Comparison of ENCODE assay signal across 9 mouse cellular contexts in genomic region chr17:35048149-35048931, GRCm38 (mm10). TPM values are rescaled to one million over a fixed set of nuclear protein-coding genes. Genes with fewer than 3 reads are reported as not detected.
A peak's percentile ranks its signal among the peaks of the same experiment; 100 is the strongest.
DNase-seq lines count a peak whose midpoint lies in the region; ATAC-seq and TF ChIP-seq lines count a peak whose summit lies in the region.
"Had no signal": no experiment of that assay in that cellular context is flagged by ENCODE, and none has a peak within 500 bp of the region (broad histone marks: within the 10 kb centered on the region; RNA-seq: fewer than 3 reads in every experiment).

No protein-coding gene starts in this region.

- no peak for TF ChIP-seq POLR2A in CH12.LX (IDR thresholded peaks at IDR 0.05; ENCODE audit: low read depth, low read length)

- H3K4me2 ChIP-seq in forebrain, embryonic 11.5 days (ENCODE audit: low read depth, low read length, severe bottlenecking): 0 out of 2 replicates have a peak overlapping the region, but pooled peaks have one; percentile 18
- no peak overlapping the region for H3K4me2 ChIP-seq in forebrain, embryonic 14.5 days (ENCODE audit: low read length)
- H3K4me2 ChIP-seq in CH12.LX (ENCODE audit: insufficient read depth, low read depth, poor library complexity, severe bottlenecking): peak overlapping the region; percentile 97
- peak overlapping the region; percentile 76 for H3K4me2 ChIP-seq in heart, embryonic 15.5 days
- H3K4me2 ChIP-seq in limb, embryonic 13.5 days (replicated peaks): no peak overlapping the region; the same call in none of the 2 replicates
- peak overlapping the region; percentile 28 for H3K4me2 ChIP-seq in stomach, embryonic 14.5 days (replicated peaks; ENCODE audit: low read depth, low read length)

- no peak for ATAC-seq in forebrain, embryonic 11.5 days (replicated peaks; ENCODE audit: low FRiP score)
- no peak for ATAC-seq in forebrain, embryonic 14.5 days
- ATAC-seq in heart, embryonic 15.5 days (replicated peaks; ENCODE audit: insufficient number of reproducible peaks, insufficient read depth, low FRiP score, low read depth): no peak
- ATAC-seq in limb, embryonic 13.5 days (ENCODE audit: low FRiP score, low read depth): no peak
- ATAC-seq in stomach, embryonic 14.5 days (ENCODE audit: insufficient number of reproducible peaks, insufficient read depth, low FRiP score, low read depth): no peak

- H3K79me2 ChIP-seq in CH12.LX (replicated peaks; ENCODE audit: control insufficient read depth, extremely low read depth, insufficient read depth, poor library complexity, severe bottlenecking): peaks cover 20% of the 10 kb centered on the region

- TF ChIP-seq RAD21 in CH12.LX (IDR thresholded peaks at IDR 0.05; ENCODE audit: low read depth, low read length): no peak

- H3K9me3 ChIP-seq in forebrain, embryonic 11.5 days (ENCODE audit: control insufficient read depth, low read length): no peaks in the 10 kb centered on the region
- H3K9me3 ChIP-seq in forebrain, embryonic 14.5 days (replicated peaks; ENCODE audit: control insufficient read depth, low read length): no peaks in the 10 kb centered on the region
- no peaks in the 10 kb centered on the region for H3K9me3 ChIP-seq in CH12.LX (replicated peaks; ENCODE audit: low read length)
- H3K9me3 ChIP-seq in heart, embryonic 15.5 days (replicated peaks): no peaks in the 10 kb centered on the region
- no peaks in the 10 kb centered on the region for H3K9me3 ChIP-seq in limb, embryonic 13.5 days
- no peaks in the 10 kb centered on the region for H3K9me3 ChIP-seq in stomach, embryonic 14.5 days (ENCODE audit: control insufficient read depth, low read depth, low read length)

- WGBS in forebrain, embryonic 11.5 days: 46% methylated on average over 11 of the region's 11 CpGs
- WGBS in forebrain, embryonic 14.5 days: 59% methylated on average over 11 of the region's 11 CpGs
- 21% methylated on average over 11 of the region's 11 CpGs for WGBS in heart, embryonic 15.5 days
- WGBS in limb, embryonic 13.5 days: 33% methylated on average over 11 of the region's 11 CpGs
- WGBS in stomach, embryonic 14.5 days: 27% methylated on average over 11 of the region's 11 CpGs

- H3K4me1 ChIP-seq in forebrain, embryonic 11.5 days (replicated peaks; ENCODE audit: control insufficient read depth, insufficient read depth, low read length): peaks cover 32% of the 10 kb centered on the region
- peaks cover 24% of the 10 kb centered on the region for H3K4me1 ChIP-seq in forebrain, embryonic 14.5 days (ENCODE audit: control insufficient read depth, insufficient read depth, low read length)
- H3K4me1 ChIP-seq in CH12.LX (ENCODE audit: control insufficient read depth in 1 of 2, insufficient read depth in 2 of 2): peaks cover 6 to 50% of the 10 kb centered on the region in 2 experiments
- peaks cover 60% of the 10 kb centered on the region for H3K4me1 ChIP-seq in heart, embryonic 15.5 days (replicated peaks)
- peaks cover 56% of the 10 kb centered on the region for H3K4me1 ChIP-seq in limb, embryonic 13.5 days
- peaks cover 46% of the 10 kb centered on the region for H3K4me1 ChIP-seq in stomach, embryonic 14.5 days (ENCODE audit: control insufficient read depth, insufficient read depth, low read length)

- in situ Hi-C loops in CH12.LX (cut with MboI; ENCODE audit: low pct_ligation_motif_present, low pct_unique_long_range_greater_than_20kb, low sequenced_read_pairs): no loop called here

- no peak overlapping the region for H3K27ac ChIP-seq in forebrain, embryonic 11.5 days (ENCODE audit: low read depth, low read length)
- H3K27ac ChIP-seq in forebrain, embryonic 14.5 days (ENCODE audit: low read depth, low read length): no peak overlapping the region
- H3K27ac ChIP-seq in CH12.LX (ENCODE audit: insufficient read depth, low read depth): peak overlapping the region; percentile 84
- H3K27ac ChIP-seq in heart, embryonic 15.5 days: peak overlapping the region; percentile 98
- H3K27ac ChIP-seq in limb, embryonic 13.5 days: peak overlapping the region; percentile 79
- peak overlapping the region; percentile 100 for H3K27ac ChIP-seq in stomach, embryonic 14.5 days (ENCODE audit: low read length)

- DNase-seq in forebrain, embryonic 11.5 days (ENCODE audit: low spot score): no peak
- DNase-seq in forebrain, embryonic 14.5 days (ENCODE audit: low spot score): no peak
- peak; percentile 81 for DNase-seq in CH12.LX (ENCODE audit: extremely low read depth)
- no peak for DNase-seq in testis, postnatal 14 days (ENCODE audit: low spot score)
- no peak for DNase-seq in cerebellum, postnatal 25 days

- dilution Hi-C loops in CH12.LX (cut with MboI; ENCODE audit: extremely low pct_ligation_motif_present, extremely low pct_unique_long_range_greater_than_20kb, low sequenced_read_pairs): no loop called here

- TF ChIP-seq CTCF in CH12.LX (conservative IDR thresholded peaks at IDR 0.05 in 1 of 2, IDR thresholded peaks at IDR 0.05 in 1 of 2; ENCODE audit: low read depth in 2 of 2, low read length in 2 of 2): no peak

- no peaks in the 10 kb centered on the region for H3K27me3 ChIP-seq in forebrain, embryonic 11.5 days (ENCODE audit: control insufficient read depth, insufficient read depth, low read length)
- no peaks in the 10 kb centered on the region for H3K27me3 ChIP-seq in forebrain, embryonic 14.5 days (replicated peaks; ENCODE audit: control insufficient read depth, insufficient read depth, low read length)
- H3K27me3 ChIP-seq in CH12.LX (replicated peaks): no peaks in the 10 kb centered on the region
- no peaks in the 10 kb centered on the region for H3K27me3 ChIP-seq in heart, embryonic 15.5 days
- no peaks in the 10 kb centered on the region for H3K27me3 ChIP-seq in limb, embryonic 13.5 days
- H3K27me3 ChIP-seq in stomach, embryonic 14.5 days (ENCODE audit: control insufficient read depth, insufficient read depth, low read length): no peaks in the 10 kb centered on the region

- H3K9ac ChIP-seq in forebrain, embryonic 11.5 days (ENCODE audit: low read length): peak overlapping the region; percentile 27; the same call in 1 of the 2 replicates
- H3K9ac ChIP-seq in forebrain, embryonic 14.5 days (ENCODE audit: low read length): no peak overlapping the region
- peak overlapping the region; percentile 54 for H3K9ac ChIP-seq in CH12.LX (ENCODE audit: insufficient read depth, low read depth)
- H3K9ac ChIP-seq in heart, embryonic 15.5 days: peak overlapping the region; percentile 27; the same call in 1 of the 2 replicates
- 0 out of 2 replicates have a peak overlapping the region, but pooled peaks have one; percentile 6 for H3K9ac ChIP-seq in limb, embryonic 13.5 days
- H3K9ac ChIP-seq in stomach, embryonic 14.5 days (replicated peaks; ENCODE audit: low read depth, low read length): no peak overlapping the region

- no peak overlapping the region for H3K4me3 ChIP-seq in forebrain, embryonic 11.5 days (ENCODE audit: low read depth, low read length)
- H3K4me3 ChIP-seq in forebrain, embryonic 14.5 days (ENCODE audit: low read depth, low read length): no peak overlapping the region
- peak overlapping the region; percentile 42 to 48 (median 48) for H3K4me3 ChIP-seq in CH12.LX (replicated peaks in 1 of 3; ENCODE audit: low read depth in 2 of 3, low read length in 2 of 3, poor library complexity in 1 of 3)
- H3K4me3 ChIP-seq in heart, embryonic 15.5 days: 0 out of 2 replicates have a peak overlapping the region, but pooled peaks have one; percentile 4
- no peak overlapping the region for H3K4me3 ChIP-seq in limb, embryonic 13.5 days
- no peak overlapping the region for H3K4me3 ChIP-seq in stomach, embryonic 14.5 days (ENCODE audit: low read depth, low read length)

- no peaks in the 10 kb centered on the region for H3K36me3 ChIP-seq in forebrain, embryonic 11.5 days (ENCODE audit: control insufficient read depth, insufficient read depth, low read length)
- peaks cover 10% of the 10 kb centered on the region; the same call in 1 of the 2 replicates for H3K36me3 ChIP-seq in forebrain, embryonic 14.5 days (ENCODE audit: control insufficient read depth, insufficient read depth, low read length)
- peaks cover 10 to 15% of the 10 kb centered on the region in 2 experiments for H3K36me3 ChIP-seq in CH12.LX (replicated peaks in 1 of 2; ENCODE audit: control insufficient read depth in 1 of 2, insufficient read depth in 1 of 2, low read length in 1 of 2)
- peaks cover 12% of the 10 kb centered on the region; the same call in 1 of the 2 replicates for H3K36me3 ChIP-seq in heart, embryonic 15.5 days
- peaks cover 13% of the 10 kb centered on the region for H3K36me3 ChIP-seq in limb, embryonic 13.5 days
- peaks cover 12% of the 10 kb centered on the region for H3K36me3 ChIP-seq in stomach, embryonic 14.5 days (ENCODE audit: control insufficient read depth, insufficient read depth, low read length)

- peak; percentile 71 for TF ChIP-seq EP300 in CH12.LX (IDR thresholded peaks at IDR 0.05; ENCODE audit: low read length)

RNA-seq across cellular contexts. Expression of gene Clic1, which starts 1.4 kb away (rescaled TPM):
- polyA plus RNA-seq in forebrain, embryonic 11.5 days (2014; fragmentation: Nextera tagmentation; extraction: Ambion mirVana): 67.7 and 74.5 TPM in 2 replicates
- 28.3 and 37.3 TPM in 2 replicates for polyA plus RNA-seq in forebrain, embryonic 14.5 days (2014; fragmentation: Nextera tagmentation; extraction: Ambion mirVana)
- total RNA-seq in CH12.LX (2012; rRNA removed) (182 and 198 TPM in 2 replicates), CH12.LX (2014; rRNA removed) (111 and 114 TPM in 2 replicates)
- 160 and 163 TPM in 2 replicates for polyA plus RNA-seq in CH12.LX (2012; ENCODE audit: insufficient read length, low read depth)
- polyA plus RNA-seq in heart, embryonic 15.5 days (2015; fragmentation: Nextera tagmentation; extraction: Ambion mirVana): 307 and 332 TPM in 2 replicates
- polyA plus RNA-seq in limb, embryonic 13.5 days (2015; fragmentation: Nextera tagmentation; extraction: Ambion mirVana): 247 and 266 TPM in 2 replicates
- 83.0 and 88.5 TPM in 2 replicates for polyA plus RNA-seq in stomach, embryonic 14.5 days (2014; fragmentation: Nextera tagmentation; extraction: Ambion mirVana)

RNA-seq across cellular contexts. Expression of gene Msh5, which starts 1.8 kb away (rescaled TPM):
- polyA plus RNA-seq in forebrain, embryonic 11.5 days (2014; fragmentation: Nextera tagmentation; extraction: Ambion mirVana): 5.8 and 7.9 TPM in 2 replicates
- 2.3 and 2.6 TPM in 2 replicates for polyA plus RNA-seq in forebrain, embryonic 14.5 days (2014; fragmentation: Nextera tagmentation; extraction: Ambion mirVana)
- 11.5 and 13.1 TPM in 2 replicates for total RNA-seq in CH12.LX (2012; rRNA removed)
- 6.1 and 7.6 TPM in 2 replicates for total RNA-seq in CH12.LX (2014; rRNA removed)
- polyA plus RNA-seq in CH12.LX (2012; ENCODE audit: insufficient read length, low read depth): 10.6 and 12.1 TPM in 2 replicates
- 2.7 and 3.8 TPM in 2 replicates for polyA plus RNA-seq in heart, embryonic 15.5 days (2015; fragmentation: Nextera tagmentation; extraction: Ambion mirVana)
- 2.6 and 4.6 TPM in 2 replicates for polyA plus RNA-seq in limb, embryonic 13.5 days (2015; fragmentation: Nextera tagmentation; extraction: Ambion mirVana)
- 3.6 and 3.8 TPM in 2 replicates for polyA plus RNA-seq in stomach, embryonic 14.5 days (2014; fragmentation: Nextera tagmentation; extraction: Ambion mirVana)

RNA-seq across cellular contexts. Expression of gene Ddah2, which starts 10.5 kb away (rescaled TPM):
- 489 and 543 TPM in 2 replicates for polyA plus RNA-seq in forebrain, embryonic 11.5 days (2014; fragmentation: Nextera tagmentation; extraction: Ambion mirVana)
- 617 and 661 TPM in 2 replicates for polyA plus RNA-seq in forebrain, embryonic 14.5 days (2014; fragmentation: Nextera tagmentation; extraction: Ambion mirVana)
- total RNA-seq in CH12.LX (2012; rRNA removed) (3.4 and 4.3 TPM in 2 replicates), CH12.LX (2014; rRNA removed) (0.94 and 1.4 TPM in 2 replicates)
- 4.8 and 6.3 TPM in 2 replicates for polyA plus RNA-seq in CH12.LX (2012; ENCODE audit: insufficient read length, low read depth)
- polyA plus RNA-seq in heart, embryonic 15.5 days (2015; fragmentation: Nextera tagmentation; extraction: Ambion mirVana): 168 and 202 TPM in 2 replicates
- polyA plus RNA-seq in limb, embryonic 13.5 days (2015; fragmentation: Nextera tagmentation; extraction: Ambion mirVana): 423 and 428 TPM in 2 replicates
- polyA plus RNA-seq in stomach, embryonic 14.5 days (2014; fragmentation: Nextera tagmentation; extraction: Ambion mirVana): 292 and 322 TPM in 2 replicates

RNA-seq across cellular contexts. Expression of gene Ly6g6c, which starts 16.8 kb away (rescaled TPM):
- polyA plus RNA-seq in forebrain, embryonic 11.5 days (2014; fragmentation: Nextera tagmentation; extraction: Ambion mirVana): 0.20 TPM in 1 of 2 replicates, not detected in the other
- not detected in 2 replicates for polyA plus RNA-seq in forebrain, embryonic 14.5 days (2014; fragmentation: Nextera tagmentation; extraction: Ambion mirVana)
- total RNA-seq in CH12.LX (2012; rRNA removed) (not detected in 2 replicates), CH12.LX (2014; rRNA removed) (not detected in 2 replicates)
- 0.30 and 0.42 TPM in 2 replicates for polyA plus RNA-seq in CH12.LX (2012; ENCODE audit: insufficient read length, low read depth)
- 0.14 TPM in 1 of 2 replicates, not detected in the other for polyA plus RNA-seq in heart, embryonic 15.5 days (2015; fragmentation: Nextera tagmentation; extraction: Ambion mirVana)
- polyA plus RNA-seq in limb, embryonic 13.5 days (2015; fragmentation: Nextera tagmentation; extraction: Ambion mirVana): 0.15 TPM in 1 of 2 replicates, not detected in the other
- polyA plus RNA-seq in stomach, embryonic 14.5 days (2014; fragmentation: Nextera tagmentation; extraction: Ambion mirVana): 0.30 and 0.63 TPM in 2 replicates
- total RNA-seq: ES-E14 had no signal

RNA-seq across cellular contexts. Expression of gene Mpig6b, which starts 17.6 kb away (rescaled TPM):
- polyA plus RNA-seq in forebrain, embryonic 11.5 days (2014; fragmentation: Nextera tagmentation; extraction: Ambion mirVana): 1.3 and 1.6 TPM in 2 replicates
- 0.28 and 0.42 TPM in 2 replicates for polyA plus RNA-seq in forebrain, embryonic 14.5 days (2014; fragmentation: Nextera tagmentation; extraction: Ambion mirVana)
- total RNA-seq in CH12.LX (2012; rRNA removed): not detected in 2 replicates
- not detected in 2 replicates for total RNA-seq in CH12.LX (2014; rRNA removed)
- 0.10 TPM in 1 of 2 replicates, not detected in the other for polyA plus RNA-seq in CH12.LX (2012; ENCODE audit: insufficient read length, low read depth)
- polyA plus RNA-seq in heart, embryonic 15.5 days (2015; fragmentation: Nextera tagmentation; extraction: Ambion mirVana): 0.77 and 0.81 TPM in 2 replicates
- polyA plus RNA-seq in limb, embryonic 13.5 days (2015; fragmentation: Nextera tagmentation; extraction: Ambion mirVana): 0.29 and 0.71 TPM in 2 replicates
- polyA plus RNA-seq in stomach, embryonic 14.5 days (2014; fragmentation: Nextera tagmentation; extraction: Ambion mirVana): 0.97 and 1.3 TPM in 2 replicates
- total RNA-seq: ES-E14 had no signal

Comparison
In these comparisons a context has a peak if more than half of its experiments do, and no peak if none do; other contexts are left out.
1. H3K4me2 ChIP-seq: peak in forebrain, embryonic 11.5 days (single experiment), CH12.LX (single experiment), heart, embryonic 15.5 days (single experiment) and stomach, embryonic 14.5 days (single experiment); none in forebrain, embryonic 14.5 days (single experiment) and limb, embryonic 13.5 days (single experiment).
2. H3K9ac ChIP-seq: peak in forebrain, embryonic 11.5 days (single experiment), CH12.LX (single experiment), heart, embryonic 15.5 days (single experiment) and limb, embryonic 13.5 days (single experiment); none in forebrain, embryonic 14.5 days (single experiment) and stomach, embryonic 14.5 days (single experiment).
3. H3K27ac ChIP-seq: peak in CH12.LX (single experiment), heart, embryonic 15.5 days (single experiment), limb, embryonic 13.5 days (single experiment) and stomach, embryonic 14.5 days (single experiment); none in forebrain, embryonic 11.5 days (single experiment) and forebrain, embryonic 14.5 days (single experiment).
4. H3K4me3 ChIP-seq: peak in CH12.LX (3 of 3) and heart, embryonic 15.5 days (single experiment); none in forebrain, embryonic 11.5 days (single experiment), forebrain, embryonic 14.5 days (single experiment), limb, embryonic 13.5 days (single experiment) and stomach, embryonic 14.5 days (single experiment).
5. RNA of gene Ddah2, which starts 10.5 kb away (polyA plus RNA-seq): 617 to 661 TPM in forebrain, embryonic 14.5 days, 489 to 543 TPM in forebrain, embryonic 11.5 days, 423 to 428 TPM in limb, embryonic 13.5 days, 292 to 322 TPM in stomach, embryonic 14.5 days and 168 to 202 TPM in heart, embryonic 15.5 days; 4.8 to 6.3 TPM in CH12.LX; every median in the first group is over 10 times any median in the second.